Mouse (Mus musculus) forebrain, embryonic 13.5 days (tissue): ENCODE measurements around the gene Neurl1a. TPM values are rescaled to one million over a fixed set of nuclear protein-coding genes. Genes with fewer than 3 reads are reported as not detected.
A peak's percentile ranks its signal among the peaks of the same experiment; 100 is the strongest.

Experiments
- ATAC-seq: fragments of 200-750 bp; cut with Nextera tagmentation; 2 replicates; pipeline ENCODE4 v1.8.0; 2017
- H3K27ac ChIP-seq: fragments of 300-500 bp; sonication (generic); 2 replicates; pipeline ENCODE4 v1.5.1; 2015; ENCODE audit warnings: inconsistent platforms, mild to moderate bottlenecking, moderate library complexity
- H3K27me3 ChIP-seq: fragments of 300-500 bp; sonication (generic); 2 replicates; pipeline ENCODE4 v1.6.1; 2015; ENCODE audit warnings: mild to moderate bottlenecking, inconsistent platforms
- H3K36me3 ChIP-seq: fragments of 300-500 bp; sonication (generic); 2 replicates; pipeline ENCODE4 v1.6.1; 2015; ENCODE audit warnings: mild to moderate bottlenecking, inconsistent platforms; ENCODE audit not compliant: poor library complexity, severe bottlenecking
- H3K4me1 ChIP-seq: fragments of 300-500 bp; sonication (generic); 2 replicates; pipeline ENCODE4 v1.6.1; 2015; ENCODE audit warnings: inconsistent platforms
- H3K4me2 ChIP-seq: fragments of 300-500 bp; sonication (generic); 2 replicates; pipeline ENCODE4 v1.6.1; 2015; ENCODE audit warnings: inconsistent platforms, mild to moderate bottlenecking, moderate library complexity
- H3K4me3 ChIP-seq: fragments of 300-500 bp; sonication (generic); 2 replicates; pipeline ENCODE4 v1.5.1; 2015; ENCODE audit warnings: mild to moderate bottlenecking, inconsistent platforms
- H3K9ac ChIP-seq: fragments of 300-500 bp; sonication (generic); 2 replicates; pipeline ENCODE4 v1.6.1; 2015; ENCODE audit warnings: mild to moderate bottlenecking, inconsistent platforms
- H3K9me3 ChIP-seq: fragments of 300-500 bp; sonication (generic); replicated peaks from 2 replicates; pipeline ENCODE4 v1.6.1; 2016; ENCODE audit warnings: inconsistent platforms
- WGBS: fragments of 180-500 bp; shearing (Covaris S2); methylation state at CpG from one replicate; pipeline ENCODE4 v1.1.7; 2015; 5-methylcytosine and 5-hydroxymethylcytosine counted together
- polyA plus RNA-seq: library from polyadenylated mRNA; unstranded; fragments of >200 nt; fragmentation: Nextera tagmentation; extraction: Ambion mirVana; gene quantifications from 2 replicates; pipeline ENCODE4 v1.2.1, GENCODE M21; 2015

The Neurl1a gene
- polyA plus RNA-seq, 1 experiment from 2014 or later: 2.8 TPM

- Histone ChIP-seq H3K36me3 (no peaks in the 10 kb centered on the region), H3K4me2 (no peak overlapping the region), H3K9ac (no peak overlapping the region), H3K27ac (no peak overlapping the region), H3K4me1 (peaks cover 12% of the 10 kb centered on the region), H3K9me3 (no peaks in the 10 kb centered on the region), H3K4me3 (no peak overlapping the region), H3K27me3 (no peaks in the 10 kb centered on the region)
- ATAC-seq: no peak
- WGBS: 96% methylated on average over 5 of the region's 5 CpGs
Measured at GRCm38 (mm10) chr19:47192158-47192557, 13.5 kb downstream of the Neurl1a start.

GRCm38 (mm10) chr19:47198671-47199350 is 20.2 kb downstream of the Neurl1a start:
- no peaks in the 10 kb centered on the region for H3K27me3 ChIP-seq
- H3K4me1 ChIP-seq: no peaks in the 10 kb centered on the region
- H3K4me2 ChIP-seq: no peak overlapping the region
- no peak overlapping the region for H3K27ac ChIP-seq
- H3K9me3 ChIP-seq: no peaks in the 10 kb centered on the region
- no peak overlapping the region for H3K4me3 ChIP-seq
- 83% methylated on average over 13 of the region's 13 CpGs for WGBS
- no peak overlapping the region for H3K9ac ChIP-seq
- no peaks in the 10 kb centered on the region for H3K36me3 ChIP-seq
- no peak for ATAC-seq

GRCm38 (mm10) chr19:47201972-47202371 is 23.4 kb downstream of the Neurl1a start:
- Histone ChIP-seq H3K27me3 (no peaks in the 10 kb centered on the region), H3K4me1 (no peaks in the 10 kb centered on the region), H3K9ac (no peak overlapping the region), H3K9me3 (no peaks in the 10 kb centered on the region), H3K27ac (no peak overlapping the region), H3K4me2 (no peak overlapping the region), H3K36me3 (no peaks in the 10 kb centered on the region), H3K4me3 (no peak overlapping the region)
- WGBS: 66% methylated on average over 12 of the region's 12 CpGs
- ATAC-seq: no peak

- no peaks in the 10 kb centered on the region for H3K9me3 ChIP-seq
- H3K9ac ChIP-seq: no peak overlapping the region
- no peak overlapping the region for H3K4me2 ChIP-seq
- H3K4me1 ChIP-seq: no peaks in the 10 kb centered on the region
- H3K4me3 ChIP-seq: no peak overlapping the region
- 74% methylated on average over 6 of the region's 6 CpGs for WGBS
- no peaks in the 10 kb centered on the region for H3K27me3 ChIP-seq
- H3K36me3 ChIP-seq: no peaks in the 10 kb centered on the region
- H3K27ac ChIP-seq: no peak overlapping the region
- ATAC-seq: no peak
Measured at GRCm38 (mm10) chr19:47202429-47202828, 23.8 kb downstream of the Neurl1a start.

GRCm38 (mm10) chr19:47203042-47203441 is 24.4 kb downstream of the Neurl1a start:
- Histone ChIP-seq H3K27ac (no peak overlapping the region), H3K27me3 (no peaks in the 10 kb centered on the region), H3K9me3 (no peaks in the 10 kb centered on the region), H3K4me3 (no peak overlapping the region), H3K36me3 (no peaks in the 10 kb centered on the region), H3K4me1 (no peaks in the 10 kb centered on the region), H3K4me2 (no peak overlapping the region), H3K9ac (no peak overlapping the region)
- no peak for ATAC-seq
- WGBS: 93% methylated on average over 6 of the region's 6 CpGs

- H3K4me2 ChIP-seq: no peak overlapping the region
- H3K4me1 ChIP-seq: no peaks in the 10 kb centered on the region
- H3K27me3 ChIP-seq: no peaks in the 10 kb centered on the region
- 90% methylated on average over 6 of the region's 6 CpGs for WGBS
- no peak overlapping the region for H3K27ac ChIP-seq
- H3K9ac ChIP-seq: no peak overlapping the region
- H3K36me3 ChIP-seq: no peaks in the 10 kb centered on the region
- no peak for ATAC-seq
- H3K4me3 ChIP-seq: no peak overlapping the region
- H3K9me3 ChIP-seq: no peaks in the 10 kb centered on the region
Measured at GRCm38 (mm10) chr19:47204653-47205052, 26.0 kb downstream of the Neurl1a start.

- 91% methylated on average over 1 of the region's 1 CpGs for WGBS
- no peak overlapping the region for H3K4me2 ChIP-seq
- no peak overlapping the region for H3K4me3 ChIP-seq
- H3K4me1 ChIP-seq: no peaks in the 10 kb centered on the region
- no peak overlapping the region for H3K9ac ChIP-seq
- no peaks in the 10 kb centered on the region for H3K36me3 ChIP-seq
- H3K27ac ChIP-seq: no peak overlapping the region
- no peak for ATAC-seq
- no peaks in the 10 kb centered on the region for H3K9me3 ChIP-seq
- no peaks in the 10 kb centered on the region for H3K27me3 ChIP-seq
Measured at GRCm38 (mm10) chr19:47206126-47206525, 27.5 kb downstream of the Neurl1a start.

GRCm38 (mm10) chr19:47210432-47210831 is 31.8 kb downstream of the Neurl1a start:
- no peak overlapping the region; the same call in 1 of the 2 replicates for H3K27ac ChIP-seq
- no peak overlapping the region for H3K4me3 ChIP-seq
- H3K4me2 ChIP-seq: no peak overlapping the region
- WGBS: 93% methylated on average over 4 of the region's 4 CpGs
- H3K27me3 ChIP-seq: no peaks in the 10 kb centered on the region
- no peaks in the 10 kb centered on the region for H3K36me3 ChIP-seq
- ATAC-seq: no peak
- H3K4me1 ChIP-seq: peaks cover 10% of the 10 kb centered on the region; the same call in 1 of the 2 replicates
- H3K9ac ChIP-seq: no peak overlapping the region
- H3K9me3 ChIP-seq: no peaks in the 10 kb centered on the region

- Histone ChIP-seq H3K27me3 (no peaks in the 10 kb centered on the region), H3K9me3 (no peaks in the 10 kb centered on the region), H3K4me2 (no peak overlapping the region), H3K9ac (no peak overlapping the region), H3K4me1 (peaks cover 10% of the 10 kb centered on the region; the same call in 1 of the 2 replicates), H3K27ac (peak overlapping the region; percentile 79), H3K4me3 (no peak overlapping the region), H3K36me3 (no peaks in the 10 kb centered on the region)
- ATAC-seq: peak; percentile 87
- 70% methylated on average over 10 of the region's 10 CpGs for WGBS
Measured at GRCm38 (mm10) chr19:47211609-47212312, 33.1 kb downstream of the Neurl1a start.

- WGBS: 82% methylated on average over 7 of the region's 7 CpGs
- no peaks in the 10 kb centered on the region for H3K27me3 ChIP-seq
- ATAC-seq: 0 out of 2 replicates have a peak, but pooled peaks have one; percentile 3
- H3K9me3 ChIP-seq: no peaks in the 10 kb centered on the region
- H3K4me3 ChIP-seq: no peak overlapping the region
- H3K9ac ChIP-seq: no peak overlapping the region
- peak overlapping the region; percentile 79 for H3K27ac ChIP-seq
- H3K4me1 ChIP-seq: peaks cover 10% of the 10 kb centered on the region; the same call in 1 of the 2 replicates
- H3K4me2 ChIP-seq: no peak overlapping the region
- no peaks in the 10 kb centered on the region for H3K36me3 ChIP-seq
Measured at GRCm38 (mm10) chr19:47212401-47212800, 33.8 kb downstream of the Neurl1a start.

GRCm38 (mm10) chr19:47213470-47213869 is 34.9 kb downstream of the Neurl1a start:
- no peaks in the 10 kb centered on the region for H3K9me3 ChIP-seq
- H3K4me3 ChIP-seq: no peak overlapping the region
- no peaks in the 10 kb centered on the region for H3K27me3 ChIP-seq
- WGBS: 66% methylated on average over 1 of the region's 1 CpGs
- H3K4me1 ChIP-seq: peaks cover 10% of the 10 kb centered on the region; the same call in 1 of the 2 replicates
- no peaks in the 10 kb centered on the region for H3K36me3 ChIP-seq
- H3K4me2 ChIP-seq: no peak overlapping the region
- no peak for ATAC-seq
- no peak overlapping the region for H3K9ac ChIP-seq
- H3K27ac ChIP-seq: no peak overlapping the region

GRCm38 (mm10) chr19:47216766-47217165 is 38.1 kb downstream of the Neurl1a start:
- no peak overlapping the region for H3K4me2 ChIP-seq
- WGBS: 81% methylated on average over 5 of the region's 5 CpGs
- H3K9ac ChIP-seq: no peak overlapping the region
- no peak overlapping the region for H3K27ac ChIP-seq
- no peak overlapping the region for H3K4me3 ChIP-seq
- no peaks in the 10 kb centered on the region for H3K9me3 ChIP-seq
- no peaks in the 10 kb centered on the region for H3K27me3 ChIP-seq
- no peak for ATAC-seq
- H3K36me3 ChIP-seq: no peaks in the 10 kb centered on the region
- H3K4me1 ChIP-seq: peaks cover 15% of the 10 kb centered on the region; the same call in 1 of the 2 replicates
